Mouse (Mus musculus) liver, adult 2 months (tissue): ENCODE measurements around the gene Nts.

Experiments
- CTCF ChIP-seq: fragments of 200-500 bp; IDR thresholded peaks from 2 replicates; pipeline ENCODE4 v1.5.1; 2011; ENCODE audit warnings: low read depth, low read length, control low read depth
- POLR2A ChIP-seq: fragments of 200-500 bp; IDR thresholded peaks from 2 replicates; pipeline ENCODE4 v1.6.1; 2011; ENCODE audit warnings: low read length, control low read depth; ENCODE audit not compliant: insufficient read depth; ENCODE audit errors: extremely low read depth

GRCm38 (mm10) chr10:102449449-102449848 is 40.8 kb downstream of the Nts start:
- no peak for TF ChIP-seq POLR2A
- TF ChIP-seq CTCF, result no peak
